Mouse (Mus musculus) ES-E14 (cell line): ENCODE data around the gene Dnaaf2.

Experiments
- CHD2 ChIP-seq: IDR thresholded peaks from 2 replicates; pipeline ENCODE4 v1.6.1; 2014; ENCODE audit warnings: mild to moderate bottlenecking, low read depth, low read length, inconsistent platforms
- HCFC1 ChIP-seq: IDR thresholded peaks from 2 replicates; pipeline ENCODE4 v1.6.1; 2012; ENCODE audit warnings: low read length, inconsistent platforms, borderline replicate concordance; ENCODE audit not compliant: insufficient read depth
- MAFK ChIP-seq: IDR thresholded peaks from 2 replicates; pipeline ENCODE4 v1.6.1; 2014; ENCODE audit warnings: mild to moderate bottlenecking, low read depth, low read length, inconsistent platforms; ENCODE audit not compliant: insufficient read depth
- ZC3H11A ChIP-seq: IDR thresholded peaks from 2 replicates; pipeline ENCODE4 v1.6.1; 2012; ENCODE audit warnings: low read depth, mild to moderate bottlenecking, inconsistent platforms, low read length, borderline replicate concordance
- ZNF384 ChIP-seq: IDR thresholded peaks from 2 replicates; pipeline ENCODE4 v1.6.1; 2012; ENCODE audit warnings: low read depth, low read length, inconsistent platforms

DNA sequence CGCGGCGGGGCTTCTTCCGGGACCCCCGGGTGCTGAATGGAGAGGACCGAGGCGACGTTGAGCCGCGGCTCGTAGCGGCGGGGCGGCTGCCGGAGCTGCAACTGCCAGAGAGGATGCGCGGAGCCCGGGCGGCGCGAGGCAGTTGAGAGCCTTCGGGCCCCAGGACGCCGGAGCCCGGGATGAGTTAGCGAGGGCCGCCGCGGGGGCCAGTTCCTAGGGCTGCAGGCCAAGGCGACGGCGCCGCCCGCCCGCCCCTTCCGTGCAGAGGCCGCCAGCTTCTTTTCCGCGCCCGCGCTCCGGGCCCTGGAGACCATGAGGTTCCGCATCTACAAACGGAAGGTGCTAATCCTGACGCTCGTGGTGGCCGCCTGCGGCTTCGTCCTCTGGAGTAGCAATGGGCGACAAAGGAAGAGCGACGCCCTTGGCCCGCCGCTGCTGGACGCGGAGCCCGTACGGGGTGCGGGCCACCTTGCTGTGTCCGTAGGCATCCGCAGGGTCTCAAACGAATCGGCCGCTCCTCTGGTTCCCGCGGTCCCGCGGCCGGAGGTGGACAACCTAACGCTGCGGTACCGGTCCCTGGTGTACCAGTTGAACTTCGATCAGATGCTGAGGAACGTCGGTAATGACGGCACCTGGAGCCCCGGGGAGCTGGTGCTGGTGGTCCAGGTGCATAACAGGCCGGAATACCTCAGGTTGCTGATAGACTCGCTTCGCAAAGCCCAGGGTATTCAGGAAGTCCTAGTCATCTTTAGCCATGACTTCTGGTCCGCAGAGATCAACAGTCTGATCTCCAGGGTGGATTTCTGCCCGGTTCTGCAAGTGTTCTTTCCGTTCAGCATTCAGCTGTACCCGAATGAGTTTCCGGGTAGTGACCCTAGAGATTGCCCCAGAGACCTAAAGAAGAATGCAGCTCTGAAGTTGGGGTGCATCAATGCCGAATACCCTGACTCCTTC lies 13.6 kb downstream of the Dnaaf2 start:
- TF ChIP-seq HCFC1, result no peak
- no peak for TF ChIP-seq ZC3H11A
- no peak for TF ChIP-seq MAFK
- TF ChIP-seq ZNF384, result no peak
- no peak for TF ChIP-seq CHD2
